Mouse (Mus musculus): Measurements from ENCODE around the gene Psmb10.
"Not testable (repeated sequence)": the region's sequence is repeated elsewhere in the genome, so short reads cannot be mapped to it uniquely, and the experiment has no call there.

Gene Psmb10

GRCm38 (mm10) chr8:105938306-105938669, at the start of gene Psmb10:
TSS of gene Psmb10 (minus strand) at chr8:105938444.
- peak; percentile 63 for DNase-seq (ENCODE audit: low spot score)

GRCm38 (mm10) chr8:105983406-105983805, 45.2 kb upstream of the Psmb10 start:
- not testable (repeated sequence) for DNase-seq (ENCODE audit: low spot score)

GRCm38 (mm10) chr8:105981146-105981545, 42.9 kb upstream of the Psmb10 start:
- no peak for DNase-seq (ENCODE audit: low spot score)

GRCm38 (mm10) chr8:105979325-105979724, 41.1 kb upstream of the Psmb10 start, which contains the start of gene Dpep3:
TSS of gene Dpep3 (minus strand) at chr8:105979429.
- no peak for DNase-seq (ENCODE audit: low spot score)

- DNase-seq (ENCODE audit: low spot score), result no peak
These were observed 37.1 kb upstream of the Psmb10 start for GRCm38 (mm10) chr8:105975363-105975762.

GRCm38 (mm10) chr8:105971019-105971720, 32.9 kb upstream of the Psmb10 start:
- DNase-seq (ENCODE audit: low spot score), result no peak

GRCm38 (mm10) chr8:105969367-105969766, 31.1 kb upstream of the Psmb10 start:
- DNase-seq (ENCODE audit: low spot score), result no peak

- no peak for DNase-seq (ENCODE audit: low spot score)
These were observed 28.6 kb upstream of the Psmb10 start for GRCm38 (mm10) chr8:105966692-105967311.

- DNase-seq (ENCODE audit: low spot score), result peak; percentile 66
These were observed 27.7 kb upstream of the Psmb10 start, which contains the start of gene Slc12a4 for GRCm38 (mm10) chr8:105965905-105966341. TSS of gene Slc12a4 (minus strand) at chr8:105966097.

GRCm38 (mm10) chr8:105965266-105965904, 27.1 kb upstream of the Psmb10 start:
- DNase-seq (ENCODE audit: low spot score), result peak; percentile 64

GRCm38 (mm10) chr8:105964506-105965265, 26.4 kb upstream of the Psmb10 start:
- no peak for DNase-seq (ENCODE audit: low spot score)

- no peak for DNase-seq (ENCODE audit: low spot score)
These were observed 23.3 kb upstream of the Psmb10 start for GRCm38 (mm10) chr8:105961536-105961935.

- no peak for DNase-seq (ENCODE audit: low spot score)
These were observed 22.9 kb upstream of the Psmb10 start for GRCm38 (mm10) chr8:105961101-105961500.

GRCm38 (mm10) chr8:105959350-105959749, 21.1 kb upstream of the Psmb10 start:
- DNase-seq (ENCODE audit: low spot score), result no peak

GRCm38 (mm10) chr8:105957813-105958212, 19.6 kb upstream of the Psmb10 start:
- peak; percentile 73 for DNase-seq (ENCODE audit: low spot score)

- DNase-seq (ENCODE audit: low spot score), result peak; percentile 56
These were observed 18.3 kb upstream of the Psmb10 start for GRCm38 (mm10) chr8:105956556-105956955.

- DNase-seq (ENCODE audit: low spot score), result peak; percentile 49
These were observed 12.9 kb upstream of the Psmb10 start for GRCm38 (mm10) chr8:105951057-105951659.

- peak; percentile 57 for DNase-seq (ENCODE audit: low spot score)
These were observed 11.1 kb upstream of the Psmb10 start for GRCm38 (mm10) chr8:105949350-105949749.

- no peak for DNase-seq (ENCODE audit: low spot score)
These were observed 5.1 kb upstream of the Psmb10 start, which contains the start of gene Lcat for GRCm38 (mm10) chr8:105943321-105943739. TSS of gene Lcat (minus strand) at chr8:105943382.

- DNase-seq (ENCODE audit: low spot score), result no peak
These were observed 4.3 kb upstream of the Psmb10 start for GRCm38 (mm10) chr8:105942542-105942941.

- DNase-seq (ENCODE audit: low spot score), result no peak
These were observed 3.8 kb upstream of the Psmb10 start for GRCm38 (mm10) chr8:105942026-105942425.

Data from adipocyte (in vitro differentiated cells).